Mouse (Mus musculus): ENCODE data around the gene Sema4c. TPM values are rescaled to one million over a fixed set of nuclear protein-coding genes. Genes with fewer than 3 reads are reported as not detected.

The Sema4c gene
- total RNA-seq, 4 experiments from 2014 or later = 2.7 to 5.2 (median 4.6) TPM

- no peak for DNase-seq (ENCODE audit: low spot score in 2 of 2)
Measured at GRCm38 (mm10) chr1:36508238-36508637, 49.9 kb downstream of the Sema4c start.

- DNase-seq (ENCODE audit: low spot score in 2 of 2) = peak; percentile 53 to 61
Measured at GRCm38 (mm10) chr1:36501261-36501660, 56.9 kb downstream of the Sema4c start.

Small RNAs within 50 kb of the gene (microRNA-seq; reads per million reads assigned to microRNA genes)
- gene Gm47280 = not detected

Other genes starting within 250 kb of the Sema4c start
- 10 to 100 TPM; 34.1 to 50.1 (median 38.7) TPM for gene Kansl3, start 189.2 kb downstream of the Sema4c start, total RNA-seq (2022)
- gene Fer1l5, start 186.1 kb downstream of the Sema4c start, total RNA-seq (2022) = not detected
- 10 to 100 TPM; 19.9 to 24.7 (median 22.6) TPM for gene Lman2l, start 113.1 kb downstream of the Sema4c start, total RNA-seq (2022)
- gene Cnnm4, start 86.7 kb downstream of the Sema4c start, total RNA-seq (2022) = 1 to 10 TPM; 4.9 to 7.7 (median 5.1) TPM
- gene Cnnm3, start 46.5 kb downstream of the Sema4c start, total RNA-seq (2022) = 10 to 100 TPM in 3 of 4 experiments, 1 to 10 TPM in 1; 8.9 to 12.8 (median 11.3) TPM
- gene Ankrd23, start 21.5 kb downstream of the Sema4c start, total RNA-seq (2022) = 1,000 to 10,000 TPM; 2,275 to 3,003 (median 2,494) TPM
- 1,000 to 10,000 TPM in 3 of 4 experiments, 100 to 1,000 TPM in 1; 926 to 1,454 (median 1,403) TPM for gene Gm42417, start 18.9 kb downstream of the Sema4c start, total RNA-seq (2022)
- gene Ankrd39, start 10.9 kb downstream of the Sema4c start, total RNA-seq (2022) = 1 to 10 TPM; 6.3 to 9.7 (median 9.4) TPM
- gene Fam178b, start 124.8 kb upstream of the Sema4c start, total RNA-seq (2022) = under 1 TPM in 1 of 4 experiments, not detected in 3; 0.46 TPM
- gene Cox5b, start 133.1 kb upstream of the Sema4c start, total RNA-seq (2022) = 1,000 to 10,000 TPM in 1 of 4 experiments, 100 to 1,000 TPM in 3; 864 to 1,112 (median 950) TPM
- gene 4933424G06Rik, start 151.8 kb upstream of the Sema4c start, total RNA-seq (2022) = under 1 TPM in 3 of 4 experiments, not detected in 1; 0.65 to 0.75 (median 0.70) TPM
- 100 to 1,000 TPM; 141 to 162 (median 147) TPM for gene Actr1b, start 156.1 kb upstream of the Sema4c start, total RNA-seq (2022)
- gene Zap70, start 203.4 kb upstream of the Sema4c start, total RNA-seq (2022) = under 1 TPM in 2 of 4 experiments, not detected in 2; 0.27 to 0.31 TPM